Mouse (Mus musculus): ENCODE results near the gene Emc8.

The Emc8 gene

DNA sequence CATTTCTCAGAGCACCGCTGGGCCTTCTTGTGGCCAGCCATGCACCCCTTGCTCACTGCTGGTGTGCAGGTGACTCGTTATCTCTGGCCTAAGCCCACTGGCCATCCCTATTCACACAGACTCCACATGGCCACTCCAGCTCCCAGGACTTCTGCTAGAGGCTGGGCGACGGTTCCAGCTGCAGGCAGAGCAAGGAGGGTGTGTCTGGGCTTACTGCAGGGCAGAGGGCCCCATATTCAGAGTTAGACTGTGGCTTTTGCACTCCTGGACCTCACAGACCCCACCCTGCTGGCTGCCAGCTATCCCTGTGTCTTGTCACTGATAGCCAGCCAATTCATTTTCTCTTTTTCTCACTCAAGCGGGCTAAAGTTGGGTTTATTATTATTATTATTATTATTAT is 15.7 kb upstream of the Emc8 start:
- no peak for DNase-seq

DNA sequence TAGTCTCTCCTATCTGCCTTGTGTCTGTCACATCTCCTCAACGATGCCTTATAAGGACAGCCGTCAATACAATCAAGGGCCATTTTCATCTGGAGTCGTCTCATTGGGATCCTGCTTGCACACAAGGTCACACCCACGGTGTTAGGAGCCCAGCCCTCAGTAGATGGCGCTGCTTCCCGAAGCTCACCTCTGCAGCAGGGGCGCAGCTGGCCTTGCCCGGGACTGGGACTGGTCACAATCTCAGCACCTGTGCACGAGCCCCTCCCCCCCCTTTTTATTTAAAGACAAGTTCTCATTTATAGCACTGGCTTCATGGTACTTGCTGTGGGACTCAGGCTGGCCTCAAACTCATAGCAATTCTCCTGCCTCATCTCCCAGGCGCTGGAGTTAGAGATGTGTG is 15.2 kb upstream of the Emc8 start:
- DNase-seq = peak; percentile 61 to 82

DNA sequence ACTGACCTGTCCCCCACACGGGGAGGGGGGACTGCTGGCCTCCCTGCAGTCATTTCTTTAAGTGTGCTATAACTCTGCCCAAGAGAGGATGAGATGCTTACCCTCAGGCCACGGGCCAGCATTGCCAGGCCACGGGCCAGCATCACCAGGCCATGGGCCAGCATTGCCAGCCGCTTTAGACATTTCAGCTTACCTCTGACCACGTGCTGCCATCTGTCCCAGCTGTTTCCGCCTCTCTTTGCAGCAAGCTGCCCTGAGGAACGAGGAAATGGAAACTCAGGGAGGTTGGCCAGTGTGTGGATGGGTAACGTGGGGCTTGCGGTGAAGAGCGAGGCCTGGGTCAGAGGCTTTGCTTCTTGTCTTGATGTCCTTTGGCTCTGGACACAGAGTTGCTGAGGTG is 12.7 kb upstream of the Emc8 start:
- DNase-seq = no peak

DNA sequence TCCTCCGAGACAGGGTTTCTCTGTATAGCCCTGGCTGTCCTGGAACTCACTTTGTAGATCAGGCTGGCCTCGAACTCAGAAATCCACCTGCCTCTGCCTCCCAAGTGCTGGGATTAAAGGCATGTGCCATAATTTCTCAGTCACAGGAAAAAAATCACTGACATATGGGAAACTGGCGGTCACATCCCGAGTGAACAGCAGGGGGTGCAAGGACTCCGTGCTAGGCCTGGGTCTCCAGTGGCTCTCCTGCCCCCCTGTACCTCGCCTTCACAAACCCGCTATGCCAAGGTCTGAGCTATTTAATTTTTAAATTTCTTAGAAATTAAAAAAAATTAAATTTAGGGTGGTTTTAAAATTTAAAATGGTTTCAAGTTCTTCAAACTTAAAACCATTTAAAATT is 12.0 kb upstream of the Emc8 start:
- peak in 1 of 2 experiments; percentile 49 for DNase-seq

DNA sequence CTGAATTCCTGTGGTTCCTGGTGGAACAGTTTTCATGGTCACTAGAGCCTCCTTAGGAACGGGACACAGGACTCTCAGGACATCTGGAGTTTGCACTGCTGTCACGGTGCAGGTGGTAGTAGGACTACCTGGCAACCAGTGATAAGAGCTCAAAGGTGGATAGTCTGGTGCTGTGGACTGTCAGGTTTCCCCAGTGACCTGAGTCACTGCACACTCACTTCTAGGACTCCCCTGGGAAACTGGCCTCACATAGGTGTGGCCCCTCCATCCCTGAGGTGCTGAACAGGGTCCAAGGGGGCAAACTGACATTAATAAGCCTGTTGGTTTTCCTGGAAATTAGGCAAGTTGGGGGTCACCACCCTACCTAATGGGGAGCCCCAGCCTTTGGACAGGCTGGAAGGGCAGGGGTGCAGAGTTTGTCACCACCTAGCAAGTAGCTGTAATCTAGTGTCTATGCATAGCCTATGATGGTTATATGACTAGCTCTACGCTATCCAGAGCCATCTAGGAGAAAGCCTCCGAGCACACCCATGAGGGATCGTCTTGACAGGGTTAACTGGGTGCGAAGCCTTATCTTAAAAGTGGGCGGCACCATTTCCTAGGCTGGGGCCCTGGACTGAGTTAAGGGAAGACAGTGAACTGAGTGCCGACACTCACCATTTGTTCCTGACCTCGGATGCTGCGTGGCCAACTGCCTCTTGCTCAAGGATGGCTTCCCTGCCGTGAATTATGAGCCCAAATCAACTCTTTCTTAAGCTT is 11.4 kb upstream of the Emc8 start:
- DNase-seq = no peak

DNA sequence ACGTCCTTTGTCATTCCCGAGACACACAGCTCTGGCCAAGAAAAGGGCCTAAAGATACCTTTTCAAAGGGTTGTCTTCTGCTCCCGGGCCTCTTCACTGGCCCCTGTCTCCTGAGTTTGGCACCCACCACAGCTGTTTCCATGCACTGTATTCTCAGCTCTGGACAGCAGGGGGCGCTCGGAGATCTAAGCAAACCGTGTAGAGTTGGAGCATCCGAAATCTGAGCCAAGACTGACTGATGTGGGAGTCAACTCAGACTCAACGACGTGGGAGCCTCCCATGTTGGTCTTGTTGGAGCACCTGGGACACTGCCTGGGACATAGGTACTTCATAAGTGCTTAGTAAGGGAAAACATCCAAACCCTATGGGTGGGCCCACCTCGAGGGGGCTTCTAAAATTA is 10.1 kb upstream of the Emc8 start:
- peak; percentile 59 to 88 for DNase-seq

DNA sequence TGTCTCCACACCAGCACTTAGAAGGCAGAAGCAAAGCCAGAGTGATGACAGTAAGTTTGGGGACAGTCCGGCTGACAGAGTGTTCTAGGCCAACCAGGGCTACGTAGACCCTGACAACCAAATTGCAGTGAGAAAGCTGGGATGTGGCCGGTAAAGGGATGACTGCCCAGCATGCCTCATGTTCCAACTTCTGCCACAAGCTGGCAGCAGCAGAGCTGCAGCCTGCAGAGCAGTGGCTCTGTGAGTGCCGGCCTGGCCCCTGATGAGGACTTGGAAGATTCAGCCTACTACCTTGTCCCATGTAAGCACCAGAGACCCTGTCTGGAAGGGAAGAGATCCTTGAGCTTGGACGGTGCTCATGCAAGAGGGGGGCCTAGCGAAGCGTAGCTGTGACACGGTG is 7.3 kb upstream of the Emc8 start:
- DNase-seq = no peak

DNA sequence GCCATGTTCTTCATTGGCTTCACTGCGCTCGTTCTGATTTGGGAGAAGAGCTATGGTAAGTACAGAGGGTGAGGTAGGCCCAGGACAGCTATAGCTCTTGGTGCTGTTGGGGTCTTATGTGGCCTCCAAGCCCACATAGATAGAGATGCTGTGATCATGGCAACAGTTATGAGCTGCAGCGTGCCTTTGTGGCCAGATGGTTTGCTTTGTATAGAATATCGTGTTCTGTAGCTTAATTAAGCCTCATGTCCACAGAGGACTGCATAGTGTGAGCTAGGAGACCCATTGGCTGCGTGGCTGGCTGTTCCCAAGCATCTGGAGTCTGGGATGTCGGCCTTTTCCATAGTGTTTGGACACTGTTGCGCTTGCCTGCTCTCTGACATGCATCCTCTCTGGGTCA is 4.9 kb upstream of the Emc8 start:
- DNase-seq = no peak

DNA sequence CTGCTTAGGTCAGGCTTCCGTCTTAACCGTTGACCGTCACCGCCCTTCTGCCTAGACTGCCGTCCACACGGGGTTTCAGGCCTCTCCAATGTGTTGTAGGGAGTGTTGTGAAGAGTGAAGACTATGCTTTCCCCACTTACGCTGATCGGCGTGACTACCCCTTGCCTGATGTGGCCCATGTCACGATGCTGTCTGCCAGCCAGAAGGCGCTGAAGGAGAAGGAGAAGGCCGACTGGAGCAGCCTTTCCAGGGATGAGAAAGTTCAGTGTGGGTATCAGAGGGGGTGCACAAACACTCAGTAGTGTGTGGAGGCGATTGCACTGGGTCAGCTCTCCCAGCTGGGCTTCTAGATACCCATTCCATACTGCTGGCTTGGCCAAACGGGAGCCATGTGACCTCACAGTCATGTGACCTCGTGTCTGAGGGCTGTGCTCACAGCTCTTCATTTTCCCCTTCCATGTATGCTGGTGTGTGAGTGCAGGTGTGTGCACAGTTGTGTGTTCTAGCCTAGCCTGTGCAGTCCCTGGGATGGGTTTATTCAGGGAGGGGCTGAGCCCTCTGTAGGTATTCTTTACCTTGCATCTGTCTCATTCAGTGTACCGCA is 4.4 kb upstream of the Emc8 start:
- no peak for DNase-seq

DNA sequence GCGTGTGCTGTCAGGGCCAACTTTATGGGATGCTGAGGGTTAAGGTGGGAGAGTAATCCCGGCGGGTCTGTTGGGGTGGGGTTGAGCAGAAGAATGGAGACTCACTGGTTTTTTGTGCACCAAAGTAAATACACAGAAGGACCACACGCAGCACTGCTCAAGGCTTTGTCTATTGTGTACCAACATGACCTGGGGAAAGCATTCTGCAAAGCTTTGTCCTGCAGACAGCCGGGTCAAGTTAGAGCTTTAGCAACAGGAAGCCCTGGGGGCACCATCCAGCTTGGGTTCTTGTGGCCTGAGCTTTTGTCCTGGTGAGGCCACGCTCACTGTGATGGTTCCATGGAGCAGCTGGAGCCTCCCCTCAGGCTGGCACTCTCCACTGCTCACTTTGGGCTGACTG is 3.4 kb upstream of the Emc8 start:
- DNase-seq = no peak

DNA sequence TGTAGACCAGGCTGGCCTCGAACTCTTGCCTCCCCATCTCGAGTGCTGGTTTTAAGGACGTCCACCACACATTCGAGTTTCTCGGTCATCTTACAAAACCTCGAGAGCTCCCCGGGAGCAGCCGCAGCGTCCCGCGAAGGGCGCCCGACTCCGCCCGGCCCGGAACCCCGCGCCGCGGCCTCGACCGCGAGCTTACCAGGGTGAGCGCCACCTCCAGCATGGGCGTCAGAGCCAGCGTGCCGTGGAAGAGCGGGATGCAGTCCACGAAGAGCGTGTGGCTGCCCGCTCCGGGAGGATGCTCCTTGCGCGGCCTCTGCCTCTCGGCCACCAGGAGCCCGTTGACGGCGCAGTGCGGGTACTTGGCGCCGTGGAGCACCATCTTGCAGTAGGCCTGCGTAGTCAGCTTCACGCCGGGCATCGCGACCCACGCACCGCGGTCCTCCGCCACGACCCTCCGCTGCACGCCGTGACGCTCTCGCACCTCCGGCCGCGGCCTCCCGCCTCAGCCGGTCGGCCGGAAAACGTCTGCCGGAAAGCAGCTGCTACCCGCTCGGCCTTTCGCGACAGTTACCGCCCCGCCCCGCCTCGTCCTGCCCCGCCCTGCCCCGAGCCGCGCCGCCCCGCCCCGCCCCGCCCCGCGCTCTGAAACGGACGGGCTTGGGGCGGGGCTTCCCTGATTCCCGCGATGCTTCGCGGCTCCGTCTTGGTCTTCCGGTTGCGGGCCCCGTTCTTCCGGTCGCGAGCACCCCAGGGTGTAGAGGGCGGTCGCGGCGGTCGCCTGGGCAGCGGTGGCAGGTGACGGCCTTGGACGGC is 606 bp downstream of the Emc8 start, which contains the start of the genes Gm27021 and Cox4i1:
Gene Gm27021, minus strand, starts transcription at position 519 of the 813 bp plus-strand sequence.
Gene Cox4i1, plus strand, starts transcription at position 662 of the 813 bp plus-strand sequence.
- peak; percentile 90 for DNase-seq

DNA sequence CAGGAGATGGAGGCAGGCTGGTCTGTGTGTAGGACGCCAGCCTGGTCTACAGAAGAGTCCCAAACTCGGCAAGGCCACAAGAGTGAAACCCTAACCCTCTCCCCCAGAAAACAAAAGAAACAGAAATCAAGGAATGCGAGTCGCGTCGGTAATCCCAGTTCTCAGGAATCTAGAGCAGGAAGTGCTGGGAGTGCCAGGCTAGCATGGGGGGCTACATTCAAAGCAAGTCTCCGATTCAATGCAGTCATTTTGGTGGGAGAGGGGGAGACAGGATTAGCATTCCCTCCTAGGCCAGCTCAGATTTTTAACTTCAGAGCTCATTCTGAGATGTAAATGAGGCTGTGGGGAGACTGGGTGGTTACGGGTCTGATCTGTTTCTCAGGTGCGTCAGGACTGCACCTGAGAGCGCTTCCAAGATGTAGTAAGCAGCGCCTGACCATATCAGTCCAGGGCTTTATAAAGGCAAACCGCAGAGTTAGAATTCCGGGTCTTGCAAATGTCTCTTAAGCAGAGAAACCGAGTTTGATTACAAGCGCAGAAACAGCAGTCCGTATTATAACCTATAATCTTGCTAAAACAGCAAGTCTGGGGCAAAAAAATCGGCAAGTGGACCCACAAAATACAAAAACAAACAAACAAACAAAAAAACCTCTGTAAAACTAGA is 1.4 kb downstream of the Emc8 start:
- DNase-seq = no peak

DNA sequence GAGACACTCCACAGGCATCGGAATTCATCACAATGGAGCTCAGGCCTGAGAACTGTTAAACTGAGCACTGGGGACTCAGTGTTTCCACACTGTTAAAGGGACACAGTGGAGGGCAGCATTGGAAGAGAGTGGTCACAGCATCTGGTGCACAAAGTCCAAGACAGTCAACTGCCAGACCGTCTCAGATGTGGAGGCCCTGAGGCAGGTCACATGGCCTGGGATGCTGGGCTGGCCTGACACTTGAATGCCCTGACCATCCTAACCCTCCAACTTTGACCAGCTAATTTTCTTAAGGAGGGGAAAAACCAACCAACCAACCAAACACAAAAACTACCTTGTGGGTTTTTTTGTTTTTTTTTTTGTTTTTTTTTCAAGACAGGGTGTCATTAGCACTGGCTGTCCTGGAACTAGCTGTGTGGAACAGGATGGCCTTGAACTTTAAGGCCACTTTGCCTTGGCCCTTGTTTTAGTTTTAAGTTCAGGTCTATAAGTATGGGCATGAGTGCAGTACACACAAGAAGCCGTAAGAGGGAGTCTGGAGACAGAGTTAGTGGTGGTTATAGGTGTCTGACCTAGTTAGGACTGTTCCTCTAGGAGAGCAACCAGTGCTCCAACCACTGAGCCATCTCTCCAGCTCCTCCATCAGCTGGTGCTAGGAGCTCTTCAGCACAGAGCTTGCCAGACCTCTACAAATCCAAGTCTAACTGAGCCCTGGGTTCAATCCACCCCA is 2.5 kb downstream of the Emc8 start:
- no peak for DNase-seq

DNA sequence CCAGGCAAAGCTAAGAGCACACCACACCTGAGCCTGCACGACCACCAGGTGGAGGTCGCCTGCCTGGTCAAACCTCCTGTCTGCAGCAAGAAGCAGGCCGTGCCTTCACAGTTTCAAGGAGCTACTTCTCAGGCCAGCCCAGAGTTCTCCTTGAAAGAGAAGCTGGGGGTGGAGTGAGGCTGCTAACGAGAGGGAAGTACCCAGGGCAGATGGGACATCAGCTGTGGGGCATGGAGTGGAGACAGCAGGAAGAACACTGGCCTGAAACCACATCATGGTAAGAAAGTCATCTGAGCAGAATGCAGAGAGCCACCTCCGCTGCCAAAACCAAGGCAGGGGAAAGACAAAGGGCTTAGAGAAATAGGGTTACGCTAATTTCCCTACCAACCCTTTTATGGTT is 3.8 kb downstream of the Emc8 start:
- DNase-seq = no peak

DNA sequence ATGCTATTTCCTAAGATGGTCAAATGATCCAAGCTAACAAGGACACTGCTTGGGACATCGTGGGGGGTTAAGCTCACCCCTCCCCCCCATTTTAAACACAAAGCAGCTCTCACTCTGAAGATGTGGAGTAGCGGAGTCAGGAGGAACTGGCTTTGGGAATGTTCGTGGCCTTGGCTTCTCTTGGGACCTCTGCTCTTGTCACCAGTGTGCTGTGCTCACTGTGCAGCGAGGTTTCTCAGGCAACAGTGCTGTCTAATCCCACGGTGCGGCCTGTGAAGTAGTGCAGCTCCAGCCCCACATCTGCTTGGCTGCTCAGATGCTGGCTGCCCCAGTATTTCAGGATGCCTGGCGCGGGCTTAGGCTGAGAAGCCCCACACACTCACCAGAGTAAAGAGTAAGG is 11.0 kb downstream of the Emc8 start:
- no peak for DNase-seq

DNA sequence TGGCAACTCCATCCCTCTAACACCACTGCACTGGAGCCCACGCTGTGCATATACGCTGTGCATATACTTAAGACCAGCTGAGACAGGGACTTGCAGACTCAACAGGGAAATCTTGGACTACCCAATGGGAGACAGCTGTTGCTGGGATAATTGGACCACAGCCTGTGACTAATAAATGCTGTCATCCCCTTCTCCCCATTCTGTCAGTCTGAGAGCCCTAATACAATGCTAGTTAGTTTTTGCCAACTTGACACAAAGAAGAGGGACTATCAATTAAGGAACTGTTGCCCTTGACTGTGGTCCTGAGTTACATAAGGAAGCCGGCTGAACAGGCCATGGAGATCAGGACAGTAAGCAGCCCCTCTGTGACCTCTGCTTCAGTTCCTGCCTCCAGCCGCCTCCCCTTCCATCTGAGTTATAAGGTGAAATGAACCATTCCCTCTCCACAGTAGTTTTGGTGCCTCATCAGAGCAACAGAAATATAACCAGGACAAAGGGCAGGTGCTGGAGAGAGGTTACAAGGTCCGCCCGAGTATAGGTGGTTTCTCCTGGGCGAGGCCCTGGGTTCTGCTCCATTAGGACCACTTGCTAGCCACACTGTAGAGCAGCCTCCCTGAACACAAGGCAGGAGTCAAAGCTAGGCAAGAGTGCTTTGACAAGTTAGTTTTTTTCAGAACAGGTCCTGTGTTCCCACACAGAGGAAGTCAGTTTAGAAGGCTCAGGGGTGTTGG is 11.9 kb downstream of the Emc8 start:
- DNase-seq = no peak

DNA sequence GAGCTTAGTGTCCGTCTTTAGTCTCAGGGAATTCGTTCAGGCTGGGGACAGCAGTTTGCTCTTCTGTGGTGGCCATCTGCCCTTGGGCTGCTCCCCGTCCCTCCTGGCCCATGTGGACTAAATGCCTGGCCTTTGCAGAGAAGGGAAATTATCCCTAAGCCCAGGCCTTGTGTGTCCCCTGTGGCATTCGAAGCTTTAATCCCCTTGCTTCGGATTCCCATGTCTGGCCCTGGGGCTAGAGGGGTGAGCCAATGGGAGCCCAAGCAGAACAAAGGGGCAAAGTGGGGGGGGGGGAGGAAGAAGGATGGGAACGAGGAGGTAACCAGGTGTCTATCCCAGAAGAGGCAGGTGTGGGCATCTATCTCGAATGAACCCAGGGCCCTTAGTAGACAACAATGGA is 20.8 kb downstream of the Emc8 start, which contains the start of gene 1190005I06Rik:
Gene 1190005I06Rik, minus strand, starts transcription at position 101 of the 400 bp plus-strand sequence.
- DNase-seq = no peak

DNA sequence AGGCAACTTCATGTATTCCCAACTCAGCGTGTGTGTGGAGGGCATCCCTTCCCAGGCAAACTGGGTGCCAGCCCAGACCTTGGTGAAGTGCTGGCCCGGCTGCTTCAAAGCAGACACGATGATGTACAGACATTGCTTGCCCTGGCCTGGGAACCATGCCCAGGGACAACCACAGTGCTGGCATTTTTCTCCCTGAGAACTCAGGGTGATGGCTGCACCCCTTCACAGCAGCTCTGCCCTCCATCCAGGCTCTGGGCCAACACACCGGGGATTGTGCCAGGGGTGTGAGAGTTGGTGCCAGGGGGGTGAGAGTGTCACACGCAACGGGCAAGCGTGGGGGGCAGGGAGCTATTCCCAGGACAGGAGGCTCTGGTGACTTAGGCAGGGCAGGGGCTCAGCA is 23.7 kb downstream of the Emc8 start:
- peak in 1 of 2 experiments; percentile 23 for DNase-seq

DNA sequence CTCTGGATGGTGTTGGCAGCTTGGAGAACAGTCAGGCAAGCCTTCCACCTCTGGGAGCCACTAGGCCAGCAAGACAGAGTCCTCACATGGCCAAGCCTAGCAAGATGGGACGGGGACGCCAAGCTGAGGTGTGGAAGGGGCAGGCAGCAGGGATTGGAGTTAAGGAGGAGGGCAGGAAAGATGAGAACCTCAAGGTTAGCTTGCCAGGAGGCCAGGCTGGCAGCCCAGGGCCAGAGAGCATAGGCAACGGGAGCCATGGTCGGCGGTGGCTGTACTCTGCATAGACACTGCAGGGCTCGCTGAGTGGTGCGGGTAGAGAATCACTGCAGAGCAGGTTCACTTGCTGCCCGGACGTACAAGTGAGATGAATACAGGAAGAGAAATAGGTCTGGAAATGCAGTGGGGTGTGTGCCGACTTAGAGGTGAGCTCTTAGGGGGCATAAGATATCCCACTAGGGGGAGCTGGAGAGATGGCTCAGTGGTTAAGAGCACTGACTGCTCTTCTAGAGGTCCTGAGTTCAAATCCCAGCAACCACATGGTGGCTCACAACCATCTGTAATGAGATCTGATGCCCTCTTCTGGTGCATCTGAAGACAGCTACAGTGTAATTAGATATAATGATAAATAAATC is 26.2 kb downstream of the Emc8 start:
- DNase-seq = no peak

DNA sequence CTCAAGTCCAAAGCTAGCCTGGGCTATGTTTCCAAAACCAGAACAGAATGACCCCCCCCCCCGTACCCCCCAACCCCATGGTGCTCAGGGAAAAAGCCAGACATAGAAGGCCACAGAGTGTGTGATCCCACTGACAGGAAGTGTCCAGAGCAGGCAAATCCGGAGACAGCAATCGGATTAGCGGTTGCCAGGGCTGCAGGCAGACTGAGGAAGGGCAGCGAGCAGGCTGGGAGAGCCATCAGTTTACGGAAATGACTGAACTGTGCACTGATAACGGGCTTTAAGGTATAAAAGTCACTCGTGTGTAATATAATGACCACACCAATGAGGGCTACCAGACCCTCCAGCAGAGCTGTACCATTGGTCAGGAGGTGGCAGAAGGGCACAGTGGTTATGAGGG is 27.1 kb downstream of the Emc8 start:
- no peak for DNase-seq

DNA sequence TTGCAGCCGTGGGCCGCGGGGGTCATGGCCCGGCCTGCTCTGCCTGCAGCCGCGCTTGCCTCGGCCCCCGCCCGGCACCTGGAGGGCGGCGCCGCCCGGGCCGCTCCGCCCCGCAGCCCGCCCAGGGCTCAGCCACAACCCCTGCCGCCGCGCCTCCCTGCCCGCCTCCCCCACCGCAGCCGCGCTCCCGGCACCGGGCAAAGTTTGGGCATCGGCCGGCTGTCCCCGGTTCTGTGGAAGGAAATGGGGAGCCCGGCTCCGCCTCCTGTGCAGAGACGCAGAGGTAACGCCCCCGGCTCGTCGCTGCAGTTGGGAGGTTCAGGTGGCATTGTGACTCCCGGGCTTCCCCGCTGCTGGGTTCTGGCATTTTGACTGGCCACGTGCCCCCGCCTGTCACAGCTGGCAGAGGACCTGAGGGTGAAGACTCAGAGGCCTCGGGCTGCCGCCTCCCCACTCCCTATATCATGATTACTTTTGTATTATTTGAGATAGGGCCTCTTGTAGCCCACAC is 34.0 kb downstream of the Emc8 start:
- peak; percentile 78 to 82 for DNase-seq
